Mouse (Mus musculus) kidney, embryonic 14.5 days (tissue): ENCODE results near the gene Hist1h3a. TPM values are rescaled to one million over a fixed set of nuclear protein-coding genes. Genes with fewer than 3 reads are reported as not detected.
"Not testable (repeated sequence)": the region's sequence is repeated elsewhere in the genome, so short reads cannot be mapped to it uniquely, and the experiment has no call there.

Source experiments
- ATAC-seq: fragments of 200-750 bp; cut with Nextera tagmentation; 2 replicates; pipeline ENCODE4 v1.8.0; 2017; ENCODE audit warnings: moderate number of reproducible peaks, mild to moderate bottlenecking, moderate TSS enrichment, moderate library complexity; ENCODE audit not compliant: low FRiP score, low TSS enrichment
- H3K27ac ChIP-seq: fragments of 300-500 bp; sonication (generic); 2 replicates; pipeline ENCODE4 v1.5.1; 2014; ENCODE audit warnings: low read depth, mild to moderate bottlenecking, low read length, moderate library complexity, mixed read lengths
- H3K27me3 ChIP-seq: fragments of 300-500 bp; sonication (generic); 2 replicates; pipeline ENCODE4 v1.6.1; 2014; ENCODE audit warnings: mild to moderate bottlenecking, low read length; ENCODE audit not compliant: control insufficient read depth, insufficient read depth
- H3K36me3 ChIP-seq: fragments of 300-500 bp; sonication (generic); 2 replicates; pipeline ENCODE4 v1.6.1; 2014; ENCODE audit warnings: low read length, mixed read lengths; ENCODE audit not compliant: control insufficient read depth, insufficient read depth
- H3K4me1 ChIP-seq: fragments of 300-500 bp; sonication (generic); 2 replicates; pipeline ENCODE4 v1.6.1; 2014; ENCODE audit warnings: low read length, mixed read lengths; ENCODE audit not compliant: control insufficient read depth, insufficient read depth
- H3K4me2 ChIP-seq: fragments of 300-500 bp; sonication (generic); replicated peaks from 2 replicates; pipeline ENCODE4 v1.6.1; 2014; ENCODE audit warnings: low read depth, mild to moderate bottlenecking, low read length
- H3K4me3 ChIP-seq: fragments of 300-500 bp; sonication (generic); 2 replicates; pipeline ENCODE4 v1.5.1; 2014; ENCODE audit warnings: mild to moderate bottlenecking, low read length
- H3K9ac ChIP-seq: fragments of 300-500 bp; sonication (generic); 2 replicates; pipeline ENCODE4 v1.6.1; 2014; ENCODE audit warnings: low read depth, mild to moderate bottlenecking, low read length, moderate library complexity
- H3K9me3 ChIP-seq: fragments of 300-500 bp; sonication (generic); 2 replicates; pipeline ENCODE4 v1.6.1; 2016; ENCODE audit warnings: low read length; ENCODE audit not compliant: control insufficient read depth
- WGBS: fragments of 180-500 bp; shearing (Covaris S2); extraction: QIAGEN DNeasy Blood & Tissue Kit; methylation state at CpG from one replicate; pipeline ENCODE4 v1.1.7; 2014; 5-methylcytosine and 5-hydroxymethylcytosine counted together
- polyA plus RNA-seq: library from polyadenylated mRNA; unstranded; fragments of >200 nt; fragmentation: Nextera tagmentation; extraction: Ambion mirVana; gene quantifications from 2 replicates; pipeline ENCODE4 v1.2.1, GENCODE M21; 2014

Hist1h3a gene
- polyA plus RNA-seq, 1 experiment from 2014 or later = 8.8 TPM

DNA sequence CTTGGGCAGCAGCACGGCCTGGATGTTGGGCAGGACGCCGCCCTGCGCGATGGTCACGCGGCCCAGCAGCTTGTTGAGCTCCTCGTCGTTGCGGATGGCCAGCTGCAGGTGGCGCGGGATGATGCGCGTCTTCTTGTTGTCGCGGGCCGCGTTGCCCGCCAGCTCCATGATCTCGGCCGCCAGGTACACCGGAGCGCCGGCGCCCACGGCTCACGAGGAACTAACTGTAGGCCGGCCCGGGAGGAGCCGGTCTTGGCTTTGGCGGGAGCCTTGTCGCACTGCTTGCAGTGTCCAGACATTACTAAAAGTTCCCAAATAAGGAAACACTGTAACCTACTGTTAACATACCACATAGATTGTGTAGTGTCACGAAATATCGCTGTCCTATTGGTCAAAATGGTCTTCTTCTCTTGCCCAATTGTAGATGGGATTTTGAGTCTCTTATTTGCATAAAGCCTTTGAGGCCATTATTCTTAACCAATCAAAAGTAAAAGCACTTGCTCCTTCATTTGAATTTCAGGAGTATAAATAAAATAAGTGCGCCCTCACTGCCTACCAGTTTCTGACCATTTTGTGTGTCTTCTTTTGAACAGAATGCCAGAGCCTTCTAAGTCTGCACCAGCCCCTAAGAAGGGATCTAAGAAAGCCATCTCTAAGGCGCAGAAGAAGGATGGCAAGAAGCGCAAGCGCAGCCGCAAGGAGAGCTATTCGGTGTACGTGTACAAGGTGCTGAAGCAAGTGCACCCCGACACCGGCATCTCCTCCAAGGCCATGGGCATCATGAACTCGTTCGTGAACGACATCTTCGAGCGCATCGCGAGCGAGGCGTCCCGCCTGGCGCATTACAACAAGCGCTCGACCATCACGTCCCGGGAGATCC lies 15.7 kb downstream of the Hist1h3a start, which contains the start of gene Hist1h2bb:
Gene Hist1h2bb, plus strand, starts transcription at position 534 of the 880 bp plus-strand sequence.
- not testable (repeated sequence) for H3K27me3 ChIP-seq, H3K9me3 ChIP-seq, H3K36me3 ChIP-seq
- WGBS = under 1% methylated on average over 37 of the region's 58 CpGs
- ATAC-seq = peak; percentile 95
- Histone ChIP-seq H3K4me1 (peaks cover 14% of the 10 kb centered on the region; the same call in 1 of the 2 replicates), H3K4me3 (peak within 1 kb of the TSS; percentile 45), H3K9ac (peak within 1 kb of the TSS; percentile 73), H3K4me2 (peak within 1 kb of the TSS; percentile 67), H3K27ac (peak within 1 kb of the TSS; percentile 98)

DNA sequence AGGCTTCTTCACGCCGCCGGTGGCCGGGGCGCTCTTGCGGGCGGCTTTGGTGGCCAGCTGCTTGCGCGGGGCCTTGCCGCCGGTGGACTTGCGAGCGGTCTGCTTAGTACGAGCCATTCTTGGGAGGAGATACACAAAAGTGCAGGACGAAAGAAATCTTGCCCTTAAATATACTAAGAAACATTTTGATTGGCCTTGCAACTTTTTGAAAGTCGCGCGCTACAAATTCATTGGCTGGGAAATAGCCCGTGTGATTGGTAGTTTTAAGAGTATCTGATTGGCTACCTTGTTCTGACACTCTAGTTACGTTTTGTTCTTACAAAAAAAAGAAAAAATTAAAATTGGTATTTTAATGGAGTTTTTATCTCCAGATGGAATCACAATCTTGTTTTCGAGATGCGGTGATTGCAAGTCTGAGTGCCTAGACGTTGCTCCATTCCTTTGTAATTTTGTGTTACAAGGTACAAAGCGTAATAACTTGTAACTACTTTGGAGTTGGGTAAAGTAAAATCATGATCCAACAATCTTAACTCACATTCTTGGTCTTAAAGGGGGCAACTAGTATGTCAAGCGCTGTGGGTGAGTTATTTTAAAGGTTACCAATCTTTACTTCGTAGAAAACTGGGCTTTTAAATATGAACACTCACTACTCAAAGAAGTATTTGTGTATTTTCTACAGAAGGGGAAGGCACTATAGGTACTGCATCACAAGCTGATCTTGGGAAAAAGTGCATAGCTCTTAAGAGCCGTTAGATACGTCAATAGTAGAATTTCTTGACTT lies 16.6 kb downstream of the Hist1h3a start, which contains the start of gene Hist1h3c:
Gene Hist1h3c, minus strand, starts transcription at position 222 of the 781 bp plus-strand sequence.
- H3K27me3 ChIP-seq = no peaks in the 10 kb centered on the region
- peak; percentile 75 for ATAC-seq
- WGBS = 1% methylated on average over 21 of the region's 28 CpGs

DNA sequence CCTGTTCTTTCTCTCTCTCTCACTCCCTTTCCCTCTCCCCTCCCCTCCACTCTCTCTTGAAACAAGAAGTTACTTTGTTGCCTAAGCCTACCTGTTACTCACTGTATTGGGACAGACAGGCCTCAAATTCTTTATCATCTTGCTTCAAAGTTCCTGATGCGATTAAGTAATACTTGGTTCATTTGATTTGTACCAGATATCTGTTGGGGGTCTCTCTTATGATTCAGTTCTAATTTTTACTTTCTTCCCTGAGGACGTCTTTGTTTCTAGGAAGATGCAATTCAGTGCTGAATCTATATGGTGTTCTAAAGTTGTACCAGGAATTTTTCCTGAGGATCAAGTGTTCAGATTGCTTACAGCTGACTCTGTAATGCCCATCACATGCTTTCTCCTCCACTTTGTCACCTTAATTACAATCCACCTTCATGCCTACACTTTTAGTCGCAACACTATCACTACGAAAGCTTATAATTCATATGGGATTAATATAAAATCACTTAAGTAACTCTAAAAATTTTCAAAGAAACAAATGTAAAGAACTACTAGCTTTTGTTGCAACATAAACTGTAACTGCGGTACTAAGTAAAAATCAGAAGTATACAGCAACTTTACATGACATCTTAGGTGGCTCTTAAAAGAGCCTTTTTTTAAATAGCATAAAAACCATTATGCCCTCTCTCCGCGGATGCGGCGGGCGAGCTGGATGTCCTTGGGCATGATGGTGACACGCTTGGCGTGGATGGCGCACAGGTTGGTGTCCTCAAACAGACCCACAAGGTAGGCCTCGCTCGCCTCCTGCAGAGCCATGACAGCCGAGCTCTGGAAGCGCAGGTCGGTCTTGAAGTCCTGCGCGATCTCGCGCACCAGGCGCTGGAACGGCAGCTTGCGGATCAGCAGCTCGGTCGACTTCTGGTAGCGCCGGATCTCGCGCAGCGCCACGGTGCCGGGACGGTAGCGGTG lies 17.5 kb downstream of the Hist1h3a start:
- H3K27me3 ChIP-seq = no peaks in the 10 kb centered on the region
- peak overlapping the region; percentile 75 for H3K9ac ChIP-seq
- H3K9me3 ChIP-seq = no peaks in the 10 kb centered on the region
- H3K4me2 ChIP-seq = peak overlapping the region; percentile 67
- peak overlapping the region; percentile 98 for H3K27ac ChIP-seq
- 2% methylated on average over 13 of the region's 36 CpGs for WGBS
- H3K4me1 ChIP-seq = peaks cover 21% of the 10 kb centered on the region; the same call in 1 of the 2 replicates
- H3K36me3 ChIP-seq = no peaks in the 10 kb centered on the region
- ATAC-seq = no peak
- H3K4me3 ChIP-seq = peak overlapping the region; percentile 41

More for the DNA sequence above, 16.6 kb downstream of the Hist1h3a start, which contains the start of gene Hist1h3c:
- peak within 1 kb of the TSS; percentile 98 for H3K27ac ChIP-seq
- peak within 1 kb of the TSS; percentile 75 for H3K9ac ChIP-seq
- peaks cover 18% of the 10 kb centered on the region; the same call in 1 of the 2 replicates for H3K4me1 ChIP-seq
- peak within 1 kb of the TSS; percentile 45 for H3K4me3 ChIP-seq
- H3K4me2 ChIP-seq = peak within 1 kb of the TSS; percentile 67
- no peaks in the 10 kb centered on the region for H3K36me3 ChIP-seq
- no peaks in the 10 kb centered on the region for H3K9me3 ChIP-seq

DNA sequence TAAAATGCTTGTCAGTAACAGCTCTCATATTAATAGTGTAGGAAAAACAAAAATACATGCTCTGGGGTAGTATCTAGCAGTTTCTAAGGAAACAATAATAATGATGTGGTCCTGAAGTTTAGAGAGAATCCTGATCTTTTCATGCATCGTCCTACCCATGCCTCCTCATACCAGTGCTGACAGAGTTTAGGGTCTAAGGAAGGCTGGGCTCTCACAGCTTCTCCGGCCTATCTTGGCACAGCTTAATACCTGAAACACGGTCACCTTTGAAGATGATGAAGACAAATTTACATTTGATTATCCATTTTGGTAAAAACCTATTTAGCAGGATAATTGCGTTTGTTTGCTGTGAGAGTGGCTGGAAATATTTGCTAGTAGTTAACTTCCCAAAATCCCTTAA lies 18.2 kb downstream of the Hist1h3a start:
- Histone ChIP-seq H3K4me3 (peak overlapping the region; percentile 41), H3K4me1 (peaks cover 21% of the 10 kb centered on the region; the same call in 1 of the 2 replicates), H3K27me3 (no peaks in the 10 kb centered on the region), H3K9me3 (no peaks in the 10 kb centered on the region), H3K27ac (peak overlapping the region; percentile 98; the same call in 1 of the 2 replicates), H3K9ac (peak overlapping the region; percentile 75), H3K36me3 (no peaks in the 10 kb centered on the region), H3K4me2 (peak overlapping the region; percentile 67)
- no peak for ATAC-seq
- 48% methylated on average over 4 of the region's 4 CpGs for WGBS

DNA sequence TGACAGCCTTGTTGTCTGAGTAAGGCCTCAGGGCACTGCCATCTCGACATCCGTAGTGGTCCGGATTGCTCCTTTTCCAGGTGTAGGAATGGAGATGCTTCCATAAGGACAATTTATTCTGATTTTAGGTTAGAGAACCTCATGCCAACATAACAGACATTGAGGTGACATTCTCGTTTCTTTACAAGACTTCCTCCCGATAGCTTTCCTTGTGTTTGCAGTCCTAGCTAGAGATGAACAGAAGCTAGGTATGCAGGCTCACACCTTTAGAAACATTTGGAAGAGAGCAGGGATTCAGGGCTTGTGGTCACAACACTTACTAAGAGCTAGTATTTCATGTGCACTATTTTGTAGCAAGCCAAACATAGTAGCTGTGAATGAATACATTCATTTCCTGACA lies 19.0 kb downstream of the Hist1h3a start:
- Histone ChIP-seq H3K9ac (no peak overlapping the region), H3K27ac (no peak overlapping the region), H3K4me2 (no peak overlapping the region), H3K9me3 (no peaks in the 10 kb centered on the region), H3K4me3 (no peak overlapping the region), H3K27me3 (no peaks in the 10 kb centered on the region), H3K36me3 (no peaks in the 10 kb centered on the region), H3K4me1 (peaks cover 17% of the 10 kb centered on the region; the same call in 1 of the 2 replicates)
- 88% methylated on average over 5 of the region's 5 CpGs for WGBS
- no peak for ATAC-seq

DNA sequence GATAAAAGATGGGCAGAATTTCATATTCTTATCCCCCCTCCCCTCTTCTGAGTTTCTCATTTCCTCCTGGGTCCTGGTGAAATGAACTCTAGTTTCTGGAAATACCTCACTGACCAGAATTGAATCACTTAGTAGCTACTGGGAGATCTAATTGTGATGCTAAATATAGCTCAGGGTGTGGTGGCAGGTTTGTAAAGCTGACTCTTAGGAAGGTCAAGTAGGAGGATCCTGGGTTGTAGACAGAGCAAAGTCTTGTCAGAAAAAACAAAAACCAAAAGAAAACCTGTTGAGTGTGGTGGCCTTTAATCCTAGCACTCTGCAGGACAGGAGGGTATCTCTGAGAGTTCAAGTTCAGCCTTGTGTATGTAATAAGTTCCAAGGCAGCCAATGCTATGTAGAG lies 20.2 kb downstream of the Hist1h3a start:
- Histone ChIP-seq H3K4me2 (no peak overlapping the region), H3K36me3 (no peaks in the 10 kb centered on the region), H3K4me3 (no peak overlapping the region), H3K9me3 (no peaks in the 10 kb centered on the region), H3K9ac (no peak overlapping the region), H3K4me1 (peaks cover 13% of the 10 kb centered on the region; the same call in 1 of the 2 replicates), H3K27ac (no peak overlapping the region), H3K27me3 (no peaks in the 10 kb centered on the region)
- no peak for ATAC-seq

DNA sequence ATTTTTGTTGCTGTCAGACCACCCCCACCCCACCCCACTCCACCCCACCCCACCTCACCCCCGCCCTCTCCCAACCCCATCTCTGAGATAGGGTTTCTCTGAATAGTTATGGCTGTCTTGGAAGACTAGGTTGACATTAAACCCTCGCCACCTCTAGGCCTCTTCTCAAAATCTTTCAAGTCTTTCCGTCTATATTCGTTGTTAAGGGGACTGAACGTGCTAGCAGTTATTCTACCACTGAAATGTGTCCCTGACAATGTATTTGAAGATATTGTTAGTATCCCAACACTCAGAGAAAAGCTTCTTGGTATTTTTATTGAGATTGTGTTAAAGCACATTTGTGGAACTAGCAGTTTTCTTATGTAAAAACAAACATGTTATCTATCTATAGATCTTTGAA lies 21.3 kb downstream of the Hist1h3a start:
- Histone ChIP-seq H3K4me1 (peaks cover 13% of the 10 kb centered on the region; the same call in 1 of the 2 replicates), H3K9me3 (no peaks in the 10 kb centered on the region), H3K4me2 (peak overlapping the region; percentile 72), H3K27ac (peak overlapping the region; percentile 99; the same call in 1 of the 2 replicates), H3K36me3 (no peaks in the 10 kb centered on the region), H3K4me3 (peak overlapping the region; percentile 51; the same call in 1 of the 2 replicates), H3K9ac (peak overlapping the region; percentile 74; the same call in 1 of the 2 replicates), H3K27me3 (no peaks in the 10 kb centered on the region)
- 47% methylated on average over 5 of the region's 5 CpGs for WGBS
- no peak for ATAC-seq
